Mouse (Mus musculus) heart, postnatal 0 days (tissue): ENCODE measurements around the gene Osbpl3. TPM values are rescaled to one million over a fixed set of nuclear protein-coding genes. Genes with fewer than 3 reads are reported as not detected.

Experiments used
- ATAC-seq: fragments of 200-750 bp; cut with Nextera tagmentation; 2 replicates; pipeline ENCODE4 v1.8.0; 2017; ENCODE audit warnings: low read depth, moderate number of reproducible peaks, moderate library complexity; ENCODE audit not compliant: insufficient read depth
- DNase-seq: peaks from one replicate; pipeline ENCODE4 v3.0.0-alpha.2; 2016; ENCODE audit warnings: low spot score
- H3K27ac ChIP-seq: fragments of 300-500 bp; sonication (generic); 2 replicates; pipeline ENCODE4 v1.5.1; 2014; ENCODE audit warnings: low read depth, mild to moderate bottlenecking
- H3K27me3 ChIP-seq: fragments of 300-500 bp; sonication (generic); 2 replicates; pipeline ENCODE4 v1.6.1; 2014; ENCODE audit warnings: low read length, mixed read lengths; ENCODE audit not compliant: control insufficient read depth, insufficient read depth
- H3K36me3 ChIP-seq: fragments of 300-500 bp; sonication (generic); replicated peaks from 2 replicates; pipeline ENCODE4 v1.6.1; 2014; ENCODE audit warnings: low read length, mixed read lengths; ENCODE audit not compliant: control insufficient read depth, insufficient read depth
- H3K4me1 ChIP-seq: fragments of 300-500 bp; sonication (generic); 2 replicates; pipeline ENCODE4 v1.6.1; 2014; ENCODE audit warnings: antibody characterized with exemption; ENCODE audit not compliant: control insufficient read depth, insufficient read depth
- H3K4me2 ChIP-seq: fragments of 300-500 bp; sonication (generic); 2 replicates; pipeline ENCODE4 v1.6.1; 2014; ENCODE audit warnings: low read depth, mild to moderate bottlenecking, low read length, moderate library complexity
- H3K4me3 ChIP-seq: fragments of 300-500 bp; sonication (generic); 2 replicates; pipeline ENCODE4 v1.5.1; 2014; ENCODE audit warnings: low read depth, low read length
- H3K9ac ChIP-seq: fragments of 300-500 bp; sonication (generic); replicated peaks from 2 replicates; pipeline ENCODE4 v1.6.1; 2014; ENCODE audit warnings: low read depth, low read length, mixed read lengths
- H3K9me3 ChIP-seq: fragments of 300-500 bp; sonication (generic); replicated peaks from 2 replicates; pipeline ENCODE4 v1.6.1; 2016; ENCODE audit warnings: low read length; ENCODE audit not compliant: control insufficient read depth
- CTCF ChIP-seq: IDR thresholded peaks from 2 replicates; pipeline ENCODE4 v1.5.1; 2016; ENCODE audit warnings: antibody characterized with exemption, control low read depth, low read depth
- EP300 ChIP-seq: IDR thresholded peaks from 2 replicates; pipeline ENCODE4 v1.6.1; 2016; ENCODE audit warnings: antibody characterized with exemption, low read depth
- WGBS: fragments of 180-500 bp; shearing (Covaris S2); extraction: QIAGEN DNeasy Blood & Tissue Kit; methylation state at CpG from one replicate; pipeline ENCODE4 v1.1.7; 2014; 5-methylcytosine and 5-hydroxymethylcytosine counted together
- polyA plus RNA-seq: library from polyadenylated mRNA; unstranded; fragments of >200 nt; fragmentation: Nextera tagmentation; extraction: Ambion mirVana; gene quantifications from 2 replicates; pipeline ENCODE4 v1.2.1, GENCODE M21; 2015
- total RNA-seq: library from RNA; depleted of rRNA; stranded (reverse); fragments of >200 nt; gene quantifications from 2 replicates; pipeline ENCODE4 v1.2.3, GENCODE M21; 2014; ENCODE audit warnings: low replicate concordance

Osbpl3 gene
- total and polyA plus RNA-seq, 2 experiments from 2014 or later, result 13.9 to 20.9 TPM

DNA sequence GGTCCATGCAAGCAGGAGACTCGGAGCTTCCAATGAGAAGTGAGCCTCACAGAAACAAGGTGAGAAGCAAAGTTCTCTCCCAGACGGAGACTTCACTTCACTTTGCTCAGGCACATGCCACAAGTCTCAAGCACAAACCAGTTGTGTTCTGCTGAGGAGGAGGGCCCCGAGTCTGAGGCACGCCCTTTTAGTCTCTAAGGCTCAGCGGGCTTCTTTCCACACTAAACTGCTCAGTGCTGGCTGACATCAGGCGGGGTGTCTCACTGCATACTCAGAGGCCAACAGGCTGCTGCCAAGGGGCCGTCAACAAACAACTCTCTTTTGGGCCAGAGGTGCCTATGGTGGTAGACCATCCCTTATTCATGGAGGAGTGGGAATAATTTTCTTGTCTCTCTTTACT lies 127.1 kb downstream of the Osbpl3 start:
- Histone ChIP-seq H3K4me3 (no peak overlapping the region), H3K4me1 (0 out of 2 replicates have a peak, but pooled peaks cover 4% of the 10 kb centered on the region), H3K9me3 (no peaks in the 10 kb centered on the region), H3K36me3 (peaks cover 7% of the 10 kb centered on the region; the same call in 1 of the 2 replicates), H3K27me3 (no peaks in the 10 kb centered on the region), H3K4me2 (no peak overlapping the region), H3K9ac (no peak overlapping the region), H3K27ac (peak overlapping the region; percentile 54; the same call in 1 of the 2 replicates)
- DNase-seq (peak; percentile 48), ATAC-seq (peak; percentile 52; the same call in 1 of the 2 replicates)
- TF ChIP-seq CTCF (no peak), EP300 (no peak)
- 31% methylated on average over 7 of the region's 7 CpGs for WGBS

DNA sequence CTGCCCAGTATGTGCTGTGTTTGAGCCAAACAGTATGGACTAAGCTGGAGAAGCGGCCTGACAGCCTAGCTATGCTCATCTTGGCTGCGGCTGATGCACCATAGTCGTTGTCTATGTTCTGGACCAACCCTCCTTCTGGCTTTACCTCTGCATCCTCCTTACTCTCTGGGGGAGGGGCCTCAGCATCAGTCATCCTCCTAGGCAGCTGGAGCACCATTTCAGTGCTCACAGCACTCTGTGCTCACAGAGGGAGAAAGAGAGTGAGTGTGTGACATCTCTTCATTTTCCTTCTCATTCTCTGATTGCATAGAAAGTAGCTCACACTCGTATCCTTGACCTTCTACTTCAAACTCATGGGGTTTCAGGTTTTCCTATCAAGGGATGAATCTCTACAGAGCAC lies 129.8 kb downstream of the Osbpl3 start:
- TF ChIP-seq CTCF, result no peak
- no peak for TF ChIP-seq EP300
- H3K36me3 ChIP-seq, result peaks cover 18% of the 10 kb centered on the region
- H3K4me3 ChIP-seq, result no peak overlapping the region
- H3K9me3 ChIP-seq, result no peaks in the 10 kb centered on the region
- no peak for DNase-seq
- WGBS, result 75% methylated on average over 4 of the region's 4 CpGs
- peak overlapping the region; percentile 76 for H3K27ac ChIP-seq
- H3K4me2 ChIP-seq, result no peak overlapping the region
- no peaks in the 10 kb centered on the region for H3K4me1 ChIP-seq
- H3K9ac ChIP-seq, result no peak overlapping the region
- H3K27me3 ChIP-seq, result no peaks in the 10 kb centered on the region
- ATAC-seq, result no peak

DNA sequence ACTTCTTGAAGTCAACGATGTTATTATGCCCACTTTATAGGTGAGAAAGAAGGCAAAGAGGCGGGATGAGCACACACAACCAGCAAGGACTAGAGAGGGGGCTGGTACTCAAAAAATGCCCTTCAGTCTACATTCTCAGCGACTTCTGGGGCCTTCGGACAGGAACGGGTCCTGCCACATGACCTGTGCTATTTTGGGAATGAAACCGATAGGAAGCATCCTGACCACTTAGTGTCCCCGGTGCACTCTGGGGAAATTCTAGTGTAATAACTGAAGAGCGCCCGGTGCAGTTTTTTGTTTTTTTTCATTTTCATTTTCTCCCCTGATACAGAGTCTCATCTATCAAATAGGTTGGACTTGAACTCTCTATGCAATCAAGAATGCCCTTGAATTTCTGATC lies 130.5 kb downstream of the Osbpl3 start:
- Histone ChIP-seq H3K36me3 (peaks cover 24% of the 10 kb centered on the region), H3K4me1 (no peaks in the 10 kb centered on the region), H3K27me3 (no peaks in the 10 kb centered on the region), H3K9me3 (no peaks in the 10 kb centered on the region), H3K4me3 (no peak overlapping the region), H3K9ac (0 out of 2 replicates have a peak overlapping the region, but pooled peaks have one; percentile 3), H3K4me2 (no peak overlapping the region), H3K27ac (peak overlapping the region; percentile 76)
- 25% methylated on average over 9 of the region's 9 CpGs for WGBS
- no peak for TF ChIP-seq CTCF
- TF ChIP-seq EP300, result peak; percentile 62
- ATAC-seq, result peak; percentile 85
- DNase-seq, result peak; percentile 76

DNA sequence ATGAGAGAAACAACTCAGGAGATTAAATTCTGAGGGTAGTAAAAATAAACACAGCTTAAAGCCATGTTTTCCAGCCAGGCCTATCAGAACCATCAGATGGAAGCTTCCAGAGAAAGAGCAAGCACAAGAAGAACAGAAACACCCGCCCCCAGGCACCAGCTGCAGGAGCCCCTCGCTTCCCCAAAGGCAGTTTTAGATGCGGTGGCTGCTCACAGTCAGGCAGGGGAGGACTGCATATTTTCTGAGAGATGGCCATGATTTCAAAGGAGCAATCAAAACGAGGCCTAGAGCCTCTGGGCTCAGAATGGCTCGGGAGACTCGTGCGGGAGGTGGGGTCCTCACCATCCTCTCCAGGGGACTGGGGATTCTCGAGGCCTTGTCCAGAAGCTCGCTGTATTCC lies 133.4 kb downstream of the Osbpl3 start:
- no peak overlapping the region for H3K27ac ChIP-seq
- H3K36me3 ChIP-seq, result peaks cover 35% of the 10 kb centered on the region
- no peaks in the 10 kb centered on the region for H3K4me1 ChIP-seq
- no peak for ATAC-seq
- no peak for TF ChIP-seq EP300
- TF ChIP-seq CTCF, result no peak
- no peak overlapping the region for H3K9ac ChIP-seq
- H3K4me3 ChIP-seq, result no peak overlapping the region
- no peaks in the 10 kb centered on the region for H3K27me3 ChIP-seq
- H3K4me2 ChIP-seq, result no peak overlapping the region
- no peaks in the 10 kb centered on the region for H3K9me3 ChIP-seq
- DNase-seq, result no peak
- WGBS, result 57% methylated on average over 9 of the region's 9 CpGs

DNA sequence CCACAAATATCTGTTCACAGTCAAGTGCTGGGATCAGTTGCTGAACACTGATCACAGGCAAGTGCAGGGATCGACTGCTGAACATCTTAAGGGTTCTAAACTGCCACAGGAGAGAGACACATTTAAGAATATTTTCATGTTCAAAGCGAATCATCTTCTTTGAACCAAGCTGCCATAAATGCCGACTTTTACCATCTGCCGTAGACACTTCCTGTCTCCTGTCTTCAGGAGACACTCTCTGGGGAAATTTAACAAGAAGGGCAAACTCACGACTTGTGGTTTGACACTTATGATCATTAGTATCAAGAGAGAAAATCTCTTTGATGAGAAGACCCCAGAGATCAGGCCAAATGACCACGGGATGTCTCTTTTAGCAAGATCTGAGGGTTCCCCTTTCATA lies 134.3 kb downstream of the Osbpl3 start:
- ATAC-seq, result no peak
- no peak overlapping the region for H3K27ac ChIP-seq
- H3K4me1 ChIP-seq, result no peaks in the 10 kb centered on the region
- DNase-seq, result no peak
- peaks cover 31% of the 10 kb centered on the region for H3K36me3 ChIP-seq
- no peaks in the 10 kb centered on the region for H3K27me3 ChIP-seq
- TF ChIP-seq EP300, result no peak
- TF ChIP-seq CTCF, result no peak
- H3K9me3 ChIP-seq, result no peaks in the 10 kb centered on the region
- no peak overlapping the region for H3K4me2 ChIP-seq
- no peak overlapping the region for H3K9ac ChIP-seq
- H3K4me3 ChIP-seq, result no peak overlapping the region
- 78% methylated on average over 6 of the region's 6 CpGs for WGBS

DNA sequence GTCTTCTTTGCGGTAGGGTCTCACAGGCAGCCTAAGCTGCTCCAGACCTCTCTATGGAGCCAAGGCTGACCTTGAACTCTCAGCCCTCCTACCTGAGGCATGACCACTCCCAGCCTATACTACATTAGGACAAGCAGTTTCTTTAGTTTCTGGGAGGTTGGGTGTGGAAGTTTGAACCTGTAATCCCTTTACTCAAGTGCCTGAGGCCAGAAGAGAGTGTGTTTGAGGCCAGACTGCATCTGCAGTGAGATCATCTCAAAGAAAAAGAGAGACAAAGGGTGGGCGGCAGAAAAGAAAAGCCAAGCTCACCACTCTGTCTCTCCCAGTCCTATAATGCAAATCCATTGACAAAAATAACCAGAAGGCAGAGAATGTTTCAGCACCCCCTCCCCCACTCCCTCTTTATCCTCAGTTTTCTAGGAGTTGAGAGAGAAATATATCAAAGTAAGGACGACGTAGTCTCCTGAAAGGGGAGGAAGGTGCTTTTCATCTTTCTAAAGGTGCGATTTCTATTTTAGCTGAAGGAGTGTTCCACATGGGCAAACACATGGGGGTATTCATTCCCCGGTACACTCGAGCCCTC lies 137.3 kb downstream of the Osbpl3 start:
- Histone ChIP-seq H3K36me3 (peaks cover 27% of the 10 kb centered on the region), H3K4me3 (no peak overlapping the region), H3K9ac (no peak overlapping the region), H3K4me1 (peaks cover 16% of the 10 kb centered on the region), H3K27me3 (no peaks in the 10 kb centered on the region), H3K9me3 (no peaks in the 10 kb centered on the region), H3K27ac (no peak overlapping the region), H3K4me2 (no peak overlapping the region)
- 63% methylated on average over 7 of the region's 7 CpGs for WGBS
- TF ChIP-seq EP300 (no peak), CTCF (no peak)
- DNase-seq (no peak), ATAC-seq (no peak)
